Mouse (Mus musculus) cortical plate, adult 2 months (tissue): ENCODE data around the gene 4933406M09Rik. TPM values are rescaled to one million over a fixed set of nuclear protein-coding genes. Genes with fewer than 3 reads are reported as not detected.

ENCODE experiments used
- H3K27ac ChIP-seq: fragments of 200-500 bp; 2 replicates; pipeline ENCODE4 v1.5.1; 2012; ENCODE audit warnings: low read length, control low read depth, inconsistent platforms; ENCODE audit not compliant: insufficient read depth
- H3K4me1 ChIP-seq: fragments of 200-500 bp; 2 replicates; pipeline ENCODE4 v1.6.1; 2011; ENCODE audit warnings: low read length; ENCODE audit not compliant: control insufficient read depth, insufficient read depth
- H3K4me3 ChIP-seq: fragments of 200-500 bp; 2 replicates; pipeline ENCODE4 v1.5.1; 2011; ENCODE audit warnings: mild to moderate bottlenecking, low read length, control low read depth; ENCODE audit not compliant: insufficient read depth
- CTCF ChIP-seq: fragments of 200-500 bp; IDR thresholded peaks from 2 replicates; pipeline ENCODE4 v1.5.1; 2011; ENCODE audit warnings: mild to moderate bottlenecking, control low read depth, low read length; ENCODE audit not compliant: insufficient read depth; ENCODE audit errors: extremely low read depth
- POLR2A ChIP-seq: fragments of 200-500 bp; IDR thresholded peaks from 2 replicates; pipeline ENCODE4 v1.6.1; 2011; ENCODE audit warnings: mild to moderate bottlenecking, low read length, control low read depth; ENCODE audit not compliant: insufficient read depth; ENCODE audit errors: extremely low read depth
- polyA plus RNA-seq: library from polyadenylated mRNA; depleted of rRNA; stranded (reverse); fragments of >200 nt; gene quantifications from 2 replicates; pipeline ENCODE4 v1.2.3, GENCODE M21; 2012; rRNA removed

The 4933406M09Rik gene
- polyA plus RNA-seq, 1 experiment: not detected

DNA sequence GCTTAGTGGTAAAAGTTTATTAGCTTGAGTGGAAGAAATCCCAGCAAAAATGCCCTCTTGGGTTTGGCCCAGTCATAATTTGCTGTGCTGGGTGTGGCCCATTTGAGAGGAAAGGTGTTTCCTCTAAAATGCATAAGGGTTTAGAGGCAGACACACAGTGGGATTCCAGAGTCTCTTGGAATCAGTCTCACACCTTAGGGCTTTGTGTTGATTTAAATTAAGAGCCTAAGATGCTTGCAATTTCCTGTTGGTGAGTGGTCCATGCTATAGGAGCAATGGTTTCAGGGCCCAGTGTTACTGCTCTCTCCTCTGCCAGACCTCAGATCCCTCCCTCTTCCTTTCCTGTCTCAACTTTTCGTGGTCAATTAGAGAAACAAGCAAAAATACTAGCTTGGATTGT is 33.4 kb downstream of the 4933406M09Rik start:
- Histone ChIP-seq H3K27ac (no peak overlapping the region), H3K4me3 (no peak overlapping the region), H3K4me1 (peaks cover 8% of the 10 kb centered on the region)
- TF ChIP-seq CTCF (no peak), POLR2A (no peak)

DNA sequence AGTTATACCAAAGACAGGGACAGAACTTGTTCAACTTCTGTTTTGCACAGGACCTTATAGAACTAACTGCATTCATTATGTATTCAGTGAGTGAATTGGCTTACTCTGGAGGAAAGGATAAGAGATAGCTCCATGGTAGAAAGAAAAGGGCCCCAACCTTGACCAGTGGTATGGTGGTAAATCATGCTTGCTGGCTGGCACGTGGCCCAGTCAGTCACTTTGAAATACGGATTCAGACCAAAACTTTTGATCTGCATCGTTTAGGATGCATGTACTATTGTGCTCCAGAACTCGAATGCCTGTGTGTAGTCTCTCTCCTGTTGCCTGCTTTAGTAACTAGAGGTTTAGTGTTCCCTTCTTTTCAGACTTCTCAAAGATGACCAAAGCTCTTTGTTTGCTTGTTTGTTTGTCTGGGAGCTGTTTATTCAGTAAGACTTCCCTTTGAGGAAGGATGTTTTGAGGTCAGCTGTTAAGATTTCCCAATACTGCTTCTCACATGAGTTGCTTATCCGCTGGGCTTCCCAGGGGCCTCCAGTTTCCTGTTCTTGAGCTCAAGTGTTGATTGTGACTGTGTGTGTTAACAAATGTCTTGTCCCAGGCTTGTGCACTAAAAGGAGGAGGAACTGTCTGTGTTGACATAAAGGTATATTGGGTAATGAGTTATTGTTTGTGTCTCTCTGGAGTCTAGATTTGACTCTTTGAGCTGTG is 34.2 kb downstream of the 4933406M09Rik start:
- Histone ChIP-seq H3K4me3 (no peak overlapping the region), H3K4me1 (peaks cover 8% of the 10 kb centered on the region), H3K27ac (no peak overlapping the region)
- TF ChIP-seq CTCF: no peak
- no peak for TF ChIP-seq POLR2A

DNA sequence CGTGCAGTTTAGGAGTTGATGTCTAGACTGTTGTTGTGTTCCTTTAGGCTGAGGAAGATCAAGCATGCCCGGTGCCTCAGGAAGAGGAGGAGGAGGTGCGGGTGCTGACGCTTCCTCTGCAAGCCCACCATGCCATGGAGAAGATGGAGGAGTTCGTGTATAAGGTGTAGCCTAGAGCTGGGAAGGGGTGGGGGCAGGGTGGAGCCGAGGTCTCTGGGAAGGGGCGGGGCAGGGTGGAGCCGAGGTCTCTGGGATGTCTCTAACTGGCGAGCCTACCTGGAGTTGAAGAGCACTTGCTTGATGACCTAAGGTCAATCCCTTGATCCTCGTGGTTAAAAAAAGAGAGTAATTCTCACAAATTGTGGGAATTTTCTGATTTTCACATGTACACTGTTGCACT is 38.2 kb downstream of the 4933406M09Rik start:
- Histone ChIP-seq H3K4me1 (peaks cover 3% of the 10 kb centered on the region), H3K27ac (no peak overlapping the region), H3K4me3 (no peak overlapping the region)
- TF ChIP-seq CTCF: no peak
- TF ChIP-seq POLR2A: no peak

DNA sequence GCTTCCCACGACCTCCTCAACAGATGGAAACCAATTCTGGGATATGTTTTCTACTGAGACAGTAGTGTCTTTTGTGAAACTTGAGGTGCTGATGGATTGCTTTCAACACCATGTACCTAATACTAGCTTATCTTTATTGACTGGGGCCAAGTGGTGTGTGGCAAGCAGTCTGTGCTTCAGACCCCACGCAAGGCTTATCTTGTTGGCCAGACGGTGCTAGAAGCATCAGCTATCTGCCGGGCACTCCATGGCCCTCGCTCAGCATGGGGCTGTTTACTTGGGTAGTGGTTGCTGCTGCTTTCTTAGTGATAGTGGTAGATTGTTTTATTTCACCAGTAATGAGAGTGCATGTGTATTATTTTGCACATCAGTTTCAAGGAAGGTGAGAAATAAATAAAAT is 40.5 kb downstream of the 4933406M09Rik start:
- TF ChIP-seq CTCF (no peak), POLR2A (no peak)
- no peaks in the 10 kb centered on the region for H3K4me1 ChIP-seq
- H3K27ac ChIP-seq: no peak overlapping the region
- H3K4me3 ChIP-seq: no peak overlapping the region

DNA sequence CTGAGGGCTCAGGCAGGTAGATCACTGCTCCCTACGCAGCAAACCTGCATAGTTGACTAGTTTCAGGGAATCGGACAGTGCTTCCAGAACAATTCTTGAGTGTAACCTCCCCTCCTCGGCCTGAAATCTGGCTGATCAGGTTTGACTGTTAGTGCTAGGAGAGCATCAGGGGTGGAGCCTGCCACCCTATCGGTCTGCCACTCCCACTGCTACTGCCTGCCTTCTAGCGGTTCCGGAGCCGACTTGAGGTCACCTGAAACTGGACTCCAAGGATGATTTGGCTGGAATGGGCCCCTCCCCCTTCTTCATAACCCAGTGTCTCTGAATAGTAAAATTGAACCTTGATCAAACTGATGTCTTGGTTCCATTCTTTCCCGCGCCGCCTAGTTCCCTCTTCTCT is 47.3 kb downstream of the 4933406M09Rik start:
- TF ChIP-seq CTCF (no peak), POLR2A (no peak)
- H3K27ac ChIP-seq: no peak overlapping the region
- H3K4me3 ChIP-seq: no peak overlapping the region
- H3K4me1 ChIP-seq: no peaks in the 10 kb centered on the region

DNA sequence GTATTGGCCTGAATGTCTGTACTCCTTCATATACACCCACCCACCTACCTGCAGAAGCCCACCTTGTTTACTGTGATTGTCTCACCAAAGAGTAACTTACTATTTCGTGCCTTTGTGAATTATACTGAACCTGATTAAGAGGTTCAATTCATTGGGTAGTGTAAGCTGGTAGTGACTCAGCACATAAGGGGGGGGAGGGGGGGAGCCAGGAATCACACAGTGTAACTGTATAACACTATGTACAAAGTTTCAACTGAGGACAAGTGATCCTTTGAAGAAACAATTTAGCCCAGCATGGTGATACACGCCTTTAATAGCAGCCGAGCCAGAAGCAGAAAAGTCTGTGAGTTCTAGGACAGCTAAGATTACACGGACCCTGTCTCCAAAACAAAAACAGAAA is 47.7 kb downstream of the 4933406M09Rik start:
- Histone ChIP-seq H3K4me3 (no peak overlapping the region), H3K4me1 (no peaks in the 10 kb centered on the region), H3K27ac (no peak overlapping the region)
- TF ChIP-seq POLR2A (no peak), CTCF (no peak)

DNA sequence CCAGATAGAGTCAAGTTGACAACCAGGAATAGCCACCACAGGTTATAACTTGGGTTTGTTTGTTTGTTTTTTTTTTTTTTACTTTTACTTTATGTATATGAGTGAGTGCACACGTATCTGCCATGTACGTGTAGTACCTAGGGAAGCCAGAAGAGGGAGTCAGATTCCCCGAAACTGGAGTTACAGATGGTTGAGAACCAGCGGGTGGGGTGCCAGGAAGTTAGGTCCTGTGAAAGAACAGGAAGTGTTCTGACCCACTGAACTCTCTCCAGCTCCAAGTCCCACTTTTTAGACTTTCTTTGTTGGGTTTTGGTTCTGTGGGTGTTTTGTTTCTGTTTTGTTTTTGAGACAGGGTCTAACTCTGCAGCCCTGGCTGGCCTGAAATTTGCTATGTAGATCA is 49.7 kb downstream of the 4933406M09Rik start:
- TF ChIP-seq POLR2A: no peak
- no peak for TF ChIP-seq CTCF
- no peaks in the 10 kb centered on the region for H3K4me1 ChIP-seq
- no peak overlapping the region for H3K4me3 ChIP-seq
- H3K27ac ChIP-seq: no peak overlapping the region

DNA sequence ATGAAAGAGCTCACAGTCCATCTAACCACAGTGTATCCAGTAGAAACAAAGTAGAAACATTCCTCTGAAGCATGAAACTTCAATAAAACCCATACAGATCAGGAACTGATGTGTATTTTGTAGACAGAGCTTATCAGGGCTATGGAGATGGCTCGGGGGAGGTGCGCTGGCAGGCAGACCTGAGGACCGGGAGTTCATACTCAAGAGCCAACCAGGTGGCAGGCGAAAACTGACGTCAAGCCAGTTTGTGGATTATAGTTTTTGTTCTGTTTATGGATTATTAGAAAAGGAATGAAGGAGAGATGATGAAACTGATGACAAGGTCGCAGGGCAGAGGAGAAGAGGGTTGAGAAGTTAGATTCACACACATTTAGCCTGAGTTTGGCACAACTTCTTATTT is 54.7 kb downstream of the 4933406M09Rik start:
- Histone ChIP-seq H3K4me1 (no peaks in the 10 kb centered on the region), H3K27ac (no peak overlapping the region), H3K4me3 (no peak overlapping the region)
- TF ChIP-seq CTCF: no peak

Other genes starting within 250 kb of the 4933406M09Rik start
- 18.0 and 18.1 TPM in 2 replicates for gene Chil1, start 203.8 kb upstream of the 4933406M09Rik start, polyA plus RNA-seq
- 0.17 and 0.23 TPM in 2 replicates for gene Mybph, start 192.5 kb upstream of the 4933406M09Rik start, polyA plus RNA-seq
- gene Adora1, start 150.5 kb upstream of the 4933406M09Rik start, polyA plus RNA-seq: 154 and 161 TPM in 2 replicates
- gene Myog, start 96.0 kb upstream of the 4933406M09Rik start, polyA plus RNA-seq: 0.08 and 0.13 TPM in 2 replicates
- gene Ppfia4, start 53.0 kb upstream of the 4933406M09Rik start, polyA plus RNA-seq: 52.6 and 59.5 TPM in 2 replicates
- 56.2 and 62.5 TPM in 2 replicates for gene Tmem183a, start 24.0 kb upstream of the 4933406M09Rik start, polyA plus RNA-seq
- 14.3 and 15.4 TPM in 2 replicates for gene Cyb5r1, start 19.6 kb downstream of the 4933406M09Rik start, polyA plus RNA-seq
- 59.2 and 59.7 TPM in 2 replicates for gene Adipor1, start 29.4 kb downstream of the 4933406M09Rik start, polyA plus RNA-seq
- gene Klhl12, start 69.6 kb downstream of the 4933406M09Rik start, polyA plus RNA-seq: 26.3 and 28.4 TPM in 2 replicates
- 28.7 TPM in 2 replicates for gene Rabif, start 108.7 kb downstream of the 4933406M09Rik start, polyA plus RNA-seq
- gene Mgat4e, start 163.7 kb downstream of the 4933406M09Rik start, polyA plus RNA-seq: 0.08 TPM in 1 of 2 replicates, not detected in the other
- 26.4 and 27.9 TPM in 2 replicates for gene Kdm5b, start 174.2 kb downstream of the 4933406M09Rik start, polyA plus RNA-seq